Mouse (Mus musculus): ENCODE results near the gene Gdi2. TPM values are rescaled to one million over a fixed set of nuclear protein-coding genes. Genes with fewer than 3 reads are reported as not detected.

Gdi2 gene
- polyA plus RNA-seq, 1 experiment, result 234 TPM

DNA sequence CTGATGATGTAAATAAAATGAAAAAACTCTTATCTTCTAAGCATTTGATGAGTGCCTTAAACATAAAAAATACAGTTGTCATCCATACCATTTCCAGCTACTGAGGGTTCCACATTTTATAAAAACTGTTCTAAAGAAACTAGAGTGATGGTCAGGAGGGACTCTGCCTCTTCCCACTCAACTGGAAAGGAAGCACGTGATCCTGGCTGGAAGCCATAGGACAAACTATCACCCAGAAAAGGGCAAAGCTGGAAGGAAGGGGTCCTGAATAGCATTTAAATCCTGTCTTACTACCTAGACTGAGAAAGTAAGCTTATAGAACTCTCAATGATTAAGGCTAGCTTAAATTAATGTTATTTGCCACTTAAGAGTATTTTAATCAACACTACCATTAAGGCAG, 56.4 kb downstream of the Gdi2 start:
- TF ChIP-seq CEBPB (IDR thresholded peaks at IDR 0.05; ENCODE audit: insufficient read depth, poor library complexity, severe bottlenecking), result no peak
- Histone ChIP-seq H3K4me3 (no peak overlapping the region), H3K79me2 (ENCODE audit: control insufficient read depth, insufficient read depth) (no peaks in the 10 kb centered on the region), H3ac (ENCODE audit: control insufficient read depth, insufficient read length) (no peak overlapping the region), H3K27me3 (ENCODE audit: control insufficient read depth, insufficient read depth, insufficient read length) (no peaks in the 10 kb centered on the region), H3K4me2 (ENCODE audit: low read depth) (no peak overlapping the region), H3K36me3 (ENCODE audit: control insufficient read depth, insufficient read depth) (peaks cover 46% of the 10 kb centered on the region)

- no peaks in the 10 kb centered on the region for H3K27me3 ChIP-seq (ENCODE audit: control insufficient read depth, insufficient read depth, insufficient read length)
- H3K4me2 ChIP-seq (ENCODE audit: low read depth), result no peak overlapping the region
- H3K4me3 ChIP-seq, result no peak overlapping the region
- H3ac ChIP-seq (ENCODE audit: control insufficient read depth, insufficient read length), result no peak overlapping the region
- peaks cover 45% of the 10 kb centered on the region for H3K36me3 ChIP-seq (ENCODE audit: control insufficient read depth, insufficient read depth)
- H3K79me2 ChIP-seq (ENCODE audit: control insufficient read depth, insufficient read depth), result no peaks in the 10 kb centered on the region
- no peak for TF ChIP-seq MYOD1 (IDR thresholded peaks at IDR 0.05; ENCODE audit: control insufficient read depth in 1 of 3, insufficient read length in 2 of 3, low read depth in 2 of 3)
- TF ChIP-seq MYOG (IDR thresholded peaks at IDR 0.05; ENCODE audit: control insufficient read depth in 1 of 3, insufficient read depth in 1 of 3, insufficient read length in 2 of 3, low read depth in 2 of 3), result no peak
- TF ChIP-seq TCF3 (IDR thresholded peaks at IDR 0.05; ENCODE audit: insufficient read length, low read depth), result no peak
Measured at GRCm38 (mm10) chr13:3596232-3596631, 58.4 kb downstream of the Gdi2 start.

GRCm38 (mm10) chr13:3609780-3610117, 71.9 kb downstream of the Gdi2 start:
- no peaks in the 10 kb centered on the region for H3K27me3 ChIP-seq (ENCODE audit: control insufficient read depth, insufficient read depth, insufficient read length)
- no peaks in the 10 kb centered on the region for H3K36me3 ChIP-seq (ENCODE audit: control insufficient read depth, insufficient read depth)
- peaks cover 54% of the 10 kb centered on the region for H3K79me2 ChIP-seq (ENCODE audit: control insufficient read depth, insufficient read depth)
- TF ChIP-seq POLR2AphosphoS2 (IDR thresholded peaks at IDR 0.05; ENCODE audit: insufficient read length, low read depth) (no peak), MYOG (IDR thresholded peaks at IDR 0.05; ENCODE audit: control insufficient read depth in 1 of 3, insufficient read depth in 1 of 3, insufficient read length in 2 of 3, low read depth in 2 of 3) (no peak), USF1 (IDR thresholded peaks at IDR 0.05; ENCODE audit: low read depth) (no peak), E2F4 (IDR thresholded peaks at IDR 0.05; ENCODE audit: insufficient read depth) (no peak), TCF3 (IDR thresholded peaks at IDR 0.05; ENCODE audit: insufficient read length, low read depth) (no peak), MYOD1 (IDR thresholded peaks at IDR 0.05; ENCODE audit: control insufficient read depth in 1 of 3, insufficient read length in 2 of 3, low read depth in 2 of 3) (no peak)
- H3ac ChIP-seq (ENCODE audit: control insufficient read depth, insufficient read length), result peak overlapping the region; percentile 11
- peak overlapping the region; percentile 95 for H3K4me2 ChIP-seq (ENCODE audit: low read depth)
- H3K4me3 ChIP-seq, result peak overlapping the region; percentile 96

DNA sequence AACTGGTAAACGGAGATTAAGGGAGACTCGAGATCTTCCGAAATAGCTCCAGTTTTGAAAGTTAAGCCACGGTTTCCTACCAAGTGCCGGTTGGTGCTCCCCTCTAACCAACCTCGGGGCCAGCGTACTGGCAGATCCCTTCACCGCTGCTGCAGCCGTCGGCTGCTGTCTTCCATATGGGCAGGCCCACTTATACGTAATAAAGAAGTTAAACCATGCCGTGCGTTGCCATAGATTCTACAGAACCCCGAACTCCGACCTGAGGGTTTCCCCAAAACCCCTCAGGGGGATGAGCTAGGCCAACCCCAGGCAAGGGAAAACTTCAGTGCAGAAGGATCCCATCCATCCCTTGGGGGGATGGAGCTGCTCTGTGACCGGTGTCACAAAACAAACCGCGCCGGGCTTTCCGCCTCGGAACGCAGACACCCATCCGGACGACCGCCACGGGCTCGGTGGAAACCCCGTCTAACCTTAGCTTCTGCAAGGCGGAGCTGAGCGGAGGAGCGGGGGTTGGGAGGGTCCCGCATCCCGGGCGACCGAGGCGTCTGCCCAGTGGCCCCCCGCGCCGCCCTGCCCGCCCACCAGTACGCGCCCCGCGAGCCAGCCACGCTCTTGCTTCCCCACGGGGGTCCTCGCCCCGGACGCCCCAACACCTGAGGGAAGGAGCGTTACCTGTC, 72.4 kb downstream of the Gdi2 start:
- Histone ChIP-seq H3ac (ENCODE audit: control insufficient read depth, insufficient read length) (peak overlapping the region; percentile 11), H3K4me2 (ENCODE audit: low read depth) (peak overlapping the region; percentile 95), H3K27me3 (ENCODE audit: control insufficient read depth, insufficient read depth, insufficient read length) (no peaks in the 10 kb centered on the region), H3K79me2 (ENCODE audit: control insufficient read depth, insufficient read depth) (peaks cover 49% of the 10 kb centered on the region), H3K4me3 (peak overlapping the region; percentile 96), H3K36me3 (ENCODE audit: control insufficient read depth, insufficient read depth) (no peaks in the 10 kb centered on the region)
- TF ChIP-seq CEBPB (IDR thresholded peaks at IDR 0.05; ENCODE audit: insufficient read depth, poor library complexity, severe bottlenecking) (no peak), SRF (IDR thresholded peaks at IDR 0.05; ENCODE audit: control insufficient read depth, insufficient read length, low read depth) (no peak), TCF3 (IDR thresholded peaks at IDR 0.05; ENCODE audit: insufficient read length, low read depth) (no peak)

- Histone ChIP-seq H3ac (ENCODE audit: control insufficient read depth, insufficient read length) (peak within 1 kb of the TSS; percentile 11), H3K4me2 (ENCODE audit: low read depth) (peak within 1 kb of the TSS; percentile 95), H3K27me3 (ENCODE audit: control insufficient read depth, insufficient read depth, insufficient read length) (no peaks in the 10 kb centered on the region), H3K4me3 (peak within 1 kb of the TSS; percentile 96), H3K36me3 (ENCODE audit: control insufficient read depth, insufficient read depth) (no peaks in the 10 kb centered on the region), H3K79me2 (ENCODE audit: control insufficient read depth, insufficient read depth) (peaks cover 43% of the 10 kb centered on the region)
- TF ChIP-seq POLR2A (IDR thresholded peaks at IDR 0.05; ENCODE audit: insufficient read length, low read depth), result peak; percentile 57
- TF ChIP-seq USF1 (IDR thresholded peaks at IDR 0.05; ENCODE audit: low read depth), result no peak
- no peak for TF ChIP-seq MYOD1 (IDR thresholded peaks at IDR 0.05; ENCODE audit: control insufficient read depth in 1 of 3, insufficient read length in 2 of 3, low read depth in 2 of 3)
- TF ChIP-seq POLR2AphosphoS2 (IDR thresholded peaks at IDR 0.05; ENCODE audit: insufficient read length, low read depth), result peak; percentile 43
- no peak for TF ChIP-seq CEBPB (IDR thresholded peaks at IDR 0.05; ENCODE audit: insufficient read depth, poor library complexity, severe bottlenecking)
Measured at GRCm38 (mm10) chr13:3610795-3611438, 73.1 kb downstream of the Gdi2 start, which contains the start of gene Fam208b. TSS of gene Fam208b (minus strand) at chr13:3611108.

Other genes with a start within 250 kb of the Gdi2 start
- gene Fam208b, start 73.0 kb downstream of the Gdi2 start, polyA plus RNA-seq (2012; fragmentation: generic; extraction: Trizol), result 2.5 TPM
- 0.97 TPM for gene Asb13, start 96.0 kb downstream of the Gdi2 start, polyA plus RNA-seq (2012; fragmentation: generic; extraction: Trizol)

All from myocyte (in vitro differentiated cells).